Mouse (Mus musculus) cerebellum, adult 2 months (tissue): ENCODE data around the gene Olfr734. TPM values are rescaled to one million over a fixed set of nuclear protein-coding genes. Genes with fewer than 3 reads are reported as not detected.

ENCODE experiments used
- DNase-seq, 2 experiments: peaks; one replicate each; pipeline ENCODE4 v3.0.0; 2021
- H3K27ac ChIP-seq: fragments of 200-500 bp; 2 replicates; pipeline ENCODE4 v1.5.1; 2012; ENCODE audit warnings: low read length, control low read depth, inconsistent platforms; ENCODE audit not compliant: insufficient read depth
- H3K27me3 ChIP-seq: fragments of 200-500 bp; 2 replicates; pipeline ENCODE4 v1.6.1; 2012; ENCODE audit warnings: inconsistent platforms, mild to moderate bottlenecking, low read length, moderate library complexity; ENCODE audit not compliant: control insufficient read depth, insufficient read depth
- H3K4me1 ChIP-seq: fragments of 200-500 bp; 2 replicates; pipeline ENCODE4 v1.6.1; 2011; ENCODE audit warnings: low read length; ENCODE audit not compliant: control insufficient read depth, insufficient read depth
- H3K4me3 ChIP-seq: fragments of 200-500 bp; replicated peaks from 2 replicates; pipeline ENCODE3; 2011; ENCODE audit warnings: mild to moderate bottlenecking, low read depth, low read length, control low read depth; ENCODE audit not compliant: insufficient read depth
- CTCF ChIP-seq: fragments of 200-500 bp; IDR thresholded peaks from 2 replicates; pipeline ENCODE4 v1.5.1; 2011; ENCODE audit warnings: low read depth, mild to moderate bottlenecking, control low read depth, low read length, moderate library complexity, borderline replicate concordance; ENCODE audit not compliant: insufficient read depth
- POLR2A ChIP-seq: fragments of 200-500 bp; IDR thresholded peaks from 2 replicates; pipeline ENCODE4 v1.6.1; 2011; ENCODE audit warnings: low read length, control low read depth, borderline replicate concordance; ENCODE audit not compliant: insufficient read depth
- WGBS: fragments of 180-500 bp; shearing (Covaris S2); methylation state at CpG from one replicate; pipeline ENCODE4 v1.1.7; 2018; 5-methylcytosine and 5-hydroxymethylcytosine counted together
- polyA plus RNA-seq: library from polyadenylated mRNA; depleted of rRNA; stranded (reverse); fragments of >200 nt; gene quantifications from 2 replicates; pipeline ENCODE4 v1.2.3, GENCODE M21; 2012; rRNA removed

Olfr734 gene
- polyA plus RNA-seq = not detected in 2 replicates

GRCm38 (mm10) chr14:50326661-50327060, at the start of gene Olfr734:
Gene Olfr734 (minus strand): TSS chr14:50326761.
- no peak for TF ChIP-seq CTCF
- no peak for TF ChIP-seq POLR2A
- Histone ChIP-seq H3K27ac (no peak within 1 kb of the TSS), H3K4me1 (no peaks in the 10 kb centered on the region), H3K27me3 (no peaks in the 10 kb centered on the region), H3K4me3 (no peak within 1 kb of the TSS)
- WGBS = 55% methylated on average over 1 of the region's 1 CpGs
- DNase-seq = no peak

GRCm38 (mm10) chr14:50363561-50363960, 37.0 kb upstream of the Olfr734 start:
- H3K4me1 ChIP-seq = no peaks in the 10 kb centered on the region
- TF ChIP-seq CTCF (no peak), POLR2A (no peak)
- H3K27me3 ChIP-seq = no peaks in the 10 kb centered on the region
- no peak for DNase-seq
- 82% methylated on average over 2 of the region's 2 CpGs for WGBS
- H3K4me3 ChIP-seq = no peak overlapping the region
- no peak overlapping the region for H3K27ac ChIP-seq

GRCm38 (mm10) chr14:50360480-50360879, 33.9 kb upstream of the Olfr734 start:
- TF ChIP-seq CTCF = no peak
- Histone ChIP-seq H3K4me3 (no peak overlapping the region), H3K4me1 (no peaks in the 10 kb centered on the region), H3K27ac (no peak overlapping the region), H3K27me3 (no peaks in the 10 kb centered on the region)
- DNase-seq = no peak
- 80% methylated on average over 3 of the region's 3 CpGs for WGBS

- H3K4me1 ChIP-seq = no peaks in the 10 kb centered on the region
- H3K27me3 ChIP-seq = no peaks in the 10 kb centered on the region
- DNase-seq = no peak
- WGBS = 81% methylated on average over 2 of the region's 2 CpGs
- TF ChIP-seq POLR2A (no peak), CTCF (no peak)
- no peak within 1 kb of the TSS for H3K4me3 ChIP-seq
- no peak within 1 kb of the TSS for H3K27ac ChIP-seq
Measured at GRCm38 (mm10) chr14:50357593-50357992, 31.0 kb upstream of the Olfr734 start, which contains the start of gene Tlr11. Gene Tlr11 (plus strand): TSS chr14:50357914.

GRCm38 (mm10) chr14:50356725-50357124, 30.2 kb upstream of the Olfr734 start:
- TF ChIP-seq POLR2A = no peak
- no peak for TF ChIP-seq CTCF
- 86% methylated on average over 2 of the region's 2 CpGs for WGBS
- no peak overlapping the region for H3K27ac ChIP-seq
- no peak overlapping the region for H3K4me3 ChIP-seq
- H3K27me3 ChIP-seq = no peaks in the 10 kb centered on the region
- H3K4me1 ChIP-seq = no peaks in the 10 kb centered on the region
- DNase-seq = no peak

- 33% methylated on average over 3 of the region's 3 CpGs for WGBS
- H3K4me1 ChIP-seq = no peaks in the 10 kb centered on the region
- no peak for DNase-seq
- H3K27ac ChIP-seq = no peak overlapping the region
- H3K4me3 ChIP-seq = no peak overlapping the region
- TF ChIP-seq CTCF (no peak), POLR2A (no peak)
- H3K27me3 ChIP-seq = no peaks in the 10 kb centered on the region
Measured at GRCm38 (mm10) chr14:50352438-50352837, 25.9 kb upstream of the Olfr734 start.

- H3K4me3 ChIP-seq = no peak within 1 kb of the TSS
- no peaks in the 10 kb centered on the region for H3K27me3 ChIP-seq
- no peak for DNase-seq
- TF ChIP-seq CTCF = no peak
- TF ChIP-seq POLR2A = no peak
- no peak within 1 kb of the TSS for H3K27ac ChIP-seq
- 79% methylated on average over 2 of the region's 2 CpGs for WGBS
- H3K4me1 ChIP-seq = no peaks in the 10 kb centered on the region
Measured at GRCm38 (mm10) chr14:50348796-50349195, 22.2 kb upstream of the Olfr734 start, which contains the start of gene Olfr735. Gene Olfr735 (minus strand): TSS chr14:50348872.

GRCm38 (mm10) chr14:50301422-50301821, 25.1 kb downstream of the Olfr734 start, which contains the start of gene Olfr733:
Gene Olfr733 (minus strand): TSS chr14:50301522.
- no peak for TF ChIP-seq POLR2A
- no peak for TF ChIP-seq CTCF
- no peak for DNase-seq
- Histone ChIP-seq H3K27me3 (no peaks in the 10 kb centered on the region), H3K4me3 (no peak within 1 kb of the TSS), H3K4me1 (no peaks in the 10 kb centered on the region), H3K27ac (no peak within 1 kb of the TSS)
